Mouse (Mus musculus) brain, embryonic 14.5 days (tissue): ENCODE measurements at regions not wholly inside any gene's neighbourhood (a gene's known extent, or its start where the extent isn't known, plus 50 kb on each side); places are given as distances from the start of the nearest gene placed in this dataset.

Experiments used
- CTCF ChIP-seq: fragments of 200-500 bp; IDR thresholded peaks from 2 replicates; pipeline ENCODE4 v1.5.1; 2012; ENCODE audit warnings: inconsistent platforms, mild to moderate bottlenecking, moderate library complexity, borderline replicate concordance; ENCODE audit not compliant: insufficient read depth, insufficient read length; ENCODE audit errors: extremely low read depth
- POLR2A ChIP-seq: fragments of 200-500 bp; IDR thresholded peaks from 2 replicates; pipeline ENCODE4 v1.6.1; 2012; ENCODE audit warnings: mild to moderate bottlenecking, inconsistent platforms, borderline replicate concordance; ENCODE audit not compliant: poor library complexity, insufficient read depth, insufficient read length, severe bottlenecking; ENCODE audit errors: extremely low read depth

GRCm38 (mm10) chr7:64045292-64045691, 106.6 kb upstream of the Klf13 start:
- TF ChIP-seq CTCF (no peak), POLR2A (no peak)
